Mouse (Mus musculus): ENCODE measurements at regions not wholly inside any gene's neighbourhood (a gene's known extent, or its start where the extent isn't known, plus 50 kb on each side); places are given as distances from the start of the nearest gene placed in this dataset.

GRCm38 (mm10) chr2:78480036-78480435 is 387.9 kb upstream of the Ube2e3 start:
- no peak for TF ChIP-seq CTCF (IDR thresholded peaks at IDR 0.05; ENCODE audit: borderline replicate concordance, insufficient read depth, low read depth, low read length)
- TF ChIP-seq POLR2A (IDR thresholded peaks at IDR 0.05; ENCODE audit: borderline replicate concordance, insufficient read depth, low read length), result no peak
